Mouse (Mus musculus) adipose tissue, adult 10 weeks (tissue): ENCODE results near the gene Hspa4l. TPM values are rescaled to one million over a fixed set of nuclear protein-coding genes. Genes with fewer than 3 reads are reported as not detected.

ENCODE experiments used
- polyA plus RNA-seq: library from polyadenylated mRNA; stranded (reverse); fragments of 350-450 nt; fragmentation: Illumina TruSeq; extraction: RNeasy Lipid Tissue Mini Kit (QIAGEN cat#74804); gene quantifications from one replicate; pipeline ENCODE4 v1.2.3, GENCODE M21; 2014; ENCODE audit warnings: low read depth, low replicate concordance

The Hspa4l gene
- polyA plus RNA-seq, result 28.8 TPM

GRCm38 (mm10) chr3:40744024-40744835, at the start of gene Hspa4l:
Gene Hspa4l (plus strand): TSS chr3:40744495.

GRCm38 (mm10) chr3:40708655-40709054, 35.6 kb upstream of the Hspa4l start, which contains the start of gene Slc25a31:
Gene Slc25a31 (plus strand): TSS chr3:40708855.

GRCm38 (mm10) chr3:40799530-40800372, 55.5 kb downstream of the Hspa4l start, which contains the start of gene Plk4:
Gene Plk4 (plus strand): TSS chr3:40800019.

Other genes with a start within 250 kb of the Hspa4l start
- gene Intu, start 213.2 kb upstream of the Hspa4l start, polyA plus RNA-seq, result 3.9 TPM
- gene Slc25a31, start 35.6 kb upstream of the Hspa4l start, polyA plus RNA-seq, result 0.92 TPM
- gene Plk4, start 55.5 kb downstream of the Hspa4l start, polyA plus RNA-seq, result 4.5 TPM
- 11.0 TPM for gene Mfsd8, start 102.4 kb downstream of the Hspa4l start, polyA plus RNA-seq
- 4.8 TPM for gene Abhd18, start 102.5 kb downstream of the Hspa4l start, polyA plus RNA-seq
- gene 1700034I23Rik, start 158.0 kb downstream of the Hspa4l start, polyA plus RNA-seq, result 8.1 TPM
- gene Larp1b, start 205.3 kb downstream of the Hspa4l start, polyA plus RNA-seq, result 40.4 TPM